Mouse (Mus musculus): ENCODE data around the gene Apobec4.
"Not testable (repeated sequence)": the region's sequence is repeated elsewhere in the genome, so short reads cannot be mapped to it uniquely, and the experiment has no call there.

Gene Apobec4

DNA sequence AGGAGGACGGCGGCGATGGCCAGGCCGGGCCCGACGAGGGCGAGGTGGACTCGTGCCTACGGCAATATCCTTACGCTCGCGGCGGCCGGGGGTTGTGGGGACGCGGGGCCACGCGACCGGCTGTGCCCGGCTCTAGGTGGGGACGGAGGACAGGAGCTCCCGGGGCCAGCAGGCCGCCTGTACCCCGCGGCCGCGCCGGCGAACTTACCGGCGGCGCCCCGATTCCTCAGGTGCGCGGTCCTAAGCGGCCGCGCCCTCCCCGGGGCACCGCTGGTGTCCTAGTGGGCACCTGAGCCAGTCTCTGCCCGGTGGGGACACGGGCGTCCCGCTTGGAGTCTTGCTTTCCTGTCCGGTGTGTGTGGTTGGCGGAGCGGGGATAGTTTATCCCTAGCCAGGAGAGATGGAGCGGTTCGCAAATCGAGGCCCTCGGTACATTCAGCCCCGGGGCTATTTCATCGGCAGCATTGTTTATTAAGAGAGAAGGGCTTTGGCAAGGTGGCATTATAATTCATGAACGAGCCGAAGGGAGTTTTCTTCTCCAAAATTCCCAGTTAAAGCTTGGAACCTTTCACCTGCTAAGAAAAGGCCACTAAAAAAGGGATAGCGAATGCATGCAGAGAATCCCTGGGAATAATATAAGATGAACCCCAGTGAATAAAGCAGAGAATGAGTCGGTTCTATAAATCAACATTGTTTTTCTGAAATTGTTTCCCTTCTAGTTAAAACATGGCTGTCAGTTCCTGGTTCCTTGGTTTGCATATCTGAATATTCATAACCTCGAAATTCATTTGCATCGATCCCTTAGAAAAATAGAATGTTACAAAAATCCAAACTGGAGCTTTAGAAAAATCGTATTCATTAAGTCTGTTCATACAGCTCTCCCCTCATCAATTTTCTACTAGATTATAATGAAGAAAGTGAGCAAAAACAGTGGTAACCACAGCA, 16.7 kb downstream of the Apobec4 start:
- no peak for DNase-seq (ENCODE audit: low spot score)

DNA sequence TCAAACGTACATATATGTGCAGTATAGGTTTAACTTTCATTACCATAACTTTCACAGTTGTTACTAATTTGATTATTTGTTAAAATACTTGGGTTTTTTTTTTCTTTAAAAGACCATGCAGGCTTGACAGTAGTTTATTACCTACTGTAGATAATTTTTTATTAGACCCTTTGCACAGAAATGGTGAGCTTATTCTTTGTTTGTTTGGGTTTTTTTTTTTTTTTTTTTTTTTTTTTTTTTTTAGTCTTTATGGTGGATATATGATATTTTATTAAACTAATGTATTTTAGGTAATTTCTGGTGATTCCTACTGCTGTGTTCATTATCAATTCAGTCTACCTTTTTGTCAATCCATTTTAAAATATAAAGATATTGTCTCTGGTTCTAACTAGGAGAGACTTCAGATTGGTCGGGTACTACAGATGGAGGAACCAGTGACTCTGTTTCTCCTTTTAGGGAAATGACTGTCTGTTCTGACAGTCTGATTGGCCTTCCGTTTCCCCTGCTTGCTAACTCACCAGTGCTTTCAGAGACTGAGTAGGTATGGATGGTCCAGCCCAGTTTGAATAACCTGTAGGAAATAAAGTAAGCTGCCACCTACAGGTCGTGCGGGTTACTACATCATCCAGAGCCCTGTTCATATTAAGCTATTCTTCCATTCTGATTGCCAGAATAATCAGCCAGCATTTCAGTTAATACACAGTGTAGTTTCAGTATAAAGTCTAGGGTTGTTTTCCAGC, 17.6 kb downstream of the Apobec4 start:
- DNase-seq (ENCODE audit: low spot score): peak; percentile 91

DNA sequence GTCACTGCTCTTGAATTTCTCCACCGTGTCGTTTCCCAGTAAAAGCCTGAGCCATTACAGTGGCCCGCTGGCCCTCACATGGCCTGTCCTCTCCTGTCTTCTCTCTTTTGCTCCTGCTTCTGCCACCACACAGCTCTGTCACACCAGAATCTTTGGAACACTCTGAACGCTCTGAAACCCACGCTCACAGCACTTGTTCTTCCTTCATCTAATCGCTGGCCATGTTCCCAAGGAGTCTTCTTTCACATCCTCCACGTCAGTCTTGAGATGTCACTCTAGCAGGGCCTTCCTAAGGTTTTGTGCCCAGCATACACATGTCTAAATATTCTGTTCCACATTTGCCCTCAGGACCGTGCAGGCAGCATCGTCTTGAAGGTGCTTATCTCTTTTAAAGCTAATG, 20.7 kb downstream of the Apobec4 start:
- DNase-seq (ENCODE audit: low spot score): no peak

DNA sequence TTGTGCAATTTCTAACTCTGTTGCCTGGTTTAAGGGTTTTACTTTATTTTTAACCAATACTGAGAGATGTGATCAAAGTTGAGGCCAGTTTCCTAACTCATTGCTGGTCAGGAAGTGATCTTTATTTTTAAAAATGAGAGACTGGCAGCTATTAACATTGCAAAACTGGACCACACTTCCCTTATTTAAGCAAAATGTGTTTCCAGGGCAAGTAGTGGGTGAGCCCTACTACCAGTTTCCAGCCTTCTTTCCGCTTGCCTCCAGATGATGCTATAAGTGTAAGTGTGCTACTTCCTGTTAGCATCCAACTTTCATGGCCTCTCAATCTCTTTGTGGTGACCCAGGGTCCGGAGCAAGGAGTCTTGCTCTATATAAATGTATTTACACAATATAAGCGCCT, 24.2 kb downstream of the Apobec4 start:
- not testable (repeated sequence) for DNase-seq (ENCODE audit: low spot score)

DNA sequence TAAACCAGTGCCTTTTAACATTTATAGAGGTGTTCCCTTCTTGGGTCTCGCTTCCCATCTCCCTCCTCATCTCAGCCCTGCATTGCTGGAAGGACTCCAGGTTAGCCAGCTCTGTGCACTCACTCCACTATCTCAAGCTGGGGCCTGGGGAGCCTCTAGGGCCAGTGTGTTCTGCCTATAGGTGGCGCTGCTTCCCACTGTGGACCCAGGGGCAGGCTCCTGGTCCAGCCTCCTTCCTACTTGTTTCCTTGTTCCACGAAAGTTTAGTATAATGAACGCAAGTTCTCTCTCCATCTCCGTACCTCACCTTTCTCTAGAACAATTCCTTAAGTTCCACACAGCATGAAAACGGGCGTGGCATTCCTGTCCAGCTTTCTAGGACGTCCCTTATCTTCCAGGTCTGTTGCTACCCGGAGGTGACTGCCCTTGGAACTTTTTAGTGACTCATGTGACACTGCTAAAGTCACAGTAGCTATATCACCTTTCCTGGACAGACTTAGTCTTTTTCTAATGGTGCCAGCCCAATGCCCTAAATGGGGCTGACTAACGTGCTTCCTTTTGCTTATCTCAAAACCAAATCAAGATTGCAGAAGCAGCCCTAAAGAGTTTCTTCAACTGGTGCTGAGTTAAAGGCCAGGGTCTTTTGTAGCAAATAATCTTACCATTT, 28.9 kb downstream of the Apobec4 start:
- DNase-seq (ENCODE audit: low spot score): peak; percentile 41

DNA sequence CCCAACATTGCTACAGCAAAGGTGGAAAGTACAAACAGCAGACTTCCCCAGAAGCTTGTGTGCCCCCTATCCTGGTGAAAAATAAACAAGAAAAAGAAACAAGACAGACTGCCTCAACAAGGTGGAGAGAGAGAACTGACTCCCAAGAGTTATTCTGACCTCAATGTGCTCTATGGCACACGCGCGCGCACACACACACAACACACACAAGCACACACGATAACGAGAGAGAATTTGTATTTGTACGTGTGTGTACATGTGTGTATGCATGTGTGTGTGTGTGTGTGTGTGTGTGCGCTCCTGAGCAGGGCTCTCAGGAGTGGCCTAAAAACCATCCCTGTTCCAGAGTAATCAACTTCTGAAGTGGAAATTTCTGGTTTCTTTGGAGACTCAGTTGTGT, 34.3 kb downstream of the Apobec4 start:
- DNase-seq (ENCODE audit: low spot score): no peak

DNA sequence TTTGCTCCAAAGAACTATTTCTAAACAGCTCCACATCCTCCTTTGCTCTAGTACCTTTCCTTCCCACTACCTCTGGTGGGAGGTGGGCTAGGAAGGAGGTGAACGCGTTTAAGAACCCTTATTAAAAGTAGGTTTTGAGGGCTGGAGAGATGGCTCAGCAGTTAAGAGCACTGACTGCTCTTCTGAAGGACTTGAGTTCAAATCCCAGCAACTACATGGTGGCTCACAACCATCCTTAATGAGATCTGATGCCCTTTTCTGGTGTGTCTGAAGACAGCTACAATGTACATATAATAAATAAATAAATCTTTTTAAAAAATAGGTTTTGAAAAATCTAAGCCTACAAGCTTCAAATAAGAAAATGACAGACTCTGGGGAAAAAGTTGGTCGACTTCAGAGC, 35.1 kb downstream of the Apobec4 start:
- not testable (repeated sequence) for DNase-seq (ENCODE audit: low spot score)

DNA sequence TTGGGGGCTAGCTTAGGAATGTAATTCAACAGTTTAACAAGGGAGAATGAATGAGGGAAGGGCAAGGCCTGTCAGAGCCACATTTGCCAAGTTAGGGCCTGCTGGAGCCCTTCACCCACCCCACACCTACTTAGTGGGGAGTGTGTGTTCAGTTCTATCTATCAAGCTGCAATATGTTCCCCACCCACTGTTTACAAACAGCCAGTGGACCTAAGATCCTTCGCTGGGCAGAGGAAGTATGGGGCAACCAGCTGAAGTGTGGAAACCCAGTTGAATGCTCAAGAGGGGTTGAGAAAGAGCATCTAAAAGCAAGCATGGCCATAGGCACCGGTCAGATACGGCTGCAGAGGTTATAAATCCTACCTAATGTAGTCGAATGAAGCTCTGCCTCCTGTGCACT, 36.6 kb downstream of the Apobec4 start:
- no peak for DNase-seq (ENCODE audit: low spot score)

DNA sequence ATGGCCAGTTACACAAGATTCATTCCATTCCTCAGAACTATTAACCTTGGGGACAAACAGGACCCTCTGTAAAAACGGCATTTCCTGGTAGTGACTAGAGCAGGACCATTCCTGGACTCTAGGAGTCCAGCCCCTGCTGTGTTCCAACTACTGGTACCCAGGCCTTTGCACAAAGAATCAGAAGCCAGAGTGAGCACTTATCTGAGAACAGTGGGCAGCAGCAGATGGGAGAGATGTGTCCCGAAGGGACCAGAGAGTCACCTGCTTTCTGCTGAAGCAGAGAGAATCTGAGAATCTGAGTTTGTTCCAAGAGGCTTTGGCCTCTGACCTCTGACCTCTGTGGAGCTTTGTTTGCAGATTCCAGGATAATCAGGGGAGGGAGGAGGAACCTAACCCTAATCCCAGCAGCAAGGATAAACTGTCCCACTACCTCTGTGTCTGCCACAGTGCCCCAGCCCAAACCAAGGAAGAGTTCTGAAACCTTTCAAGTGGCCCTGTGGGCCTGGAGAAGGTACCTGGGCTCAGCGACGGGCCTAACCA, 37.8 kb downstream of the Apobec4 start:
- no peak for DNase-seq (ENCODE audit: low spot score)

DNA sequence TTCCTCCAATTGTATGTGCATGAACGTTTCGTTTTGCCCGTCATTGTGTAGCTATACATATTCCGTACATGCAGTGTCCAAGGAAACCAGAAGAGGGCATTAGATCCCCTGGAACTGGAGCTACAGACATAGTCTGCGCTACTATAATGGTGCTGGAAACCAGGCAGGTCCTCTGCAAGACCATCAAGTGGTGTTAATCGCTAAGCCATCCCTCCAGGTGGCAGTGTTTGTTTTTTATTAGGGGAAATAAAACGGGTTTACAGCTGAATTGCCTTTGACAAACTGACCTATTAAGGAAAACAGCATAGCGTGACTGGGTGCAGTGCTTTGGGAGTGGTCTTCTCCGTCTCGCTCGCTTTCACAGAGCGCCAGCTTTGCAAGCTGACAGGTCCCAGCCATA, 39.9 kb downstream of the Apobec4 start:
- DNase-seq (ENCODE audit: low spot score): no peak

DNA sequence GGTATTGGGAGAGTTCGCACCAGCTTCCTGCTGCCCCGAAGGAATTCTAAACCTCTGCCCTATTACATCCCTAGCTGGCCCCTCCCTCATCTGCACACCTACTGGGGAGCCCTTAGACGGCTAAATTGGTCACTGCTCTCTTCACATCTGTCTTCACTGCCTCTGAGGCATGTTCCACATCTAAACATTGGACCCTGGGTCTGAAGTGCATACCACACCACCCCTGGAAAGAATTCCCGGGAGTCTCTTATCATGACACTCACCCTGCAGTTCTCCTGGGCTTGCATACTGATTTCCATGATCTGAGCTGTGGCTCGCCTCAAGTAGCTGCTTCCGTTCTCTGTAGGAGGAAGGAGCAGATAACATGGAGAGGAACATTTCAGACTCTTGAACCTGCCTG, 40.5 kb downstream of the Apobec4 start:
- no peak for DNase-seq (ENCODE audit: low spot score)

DNA sequence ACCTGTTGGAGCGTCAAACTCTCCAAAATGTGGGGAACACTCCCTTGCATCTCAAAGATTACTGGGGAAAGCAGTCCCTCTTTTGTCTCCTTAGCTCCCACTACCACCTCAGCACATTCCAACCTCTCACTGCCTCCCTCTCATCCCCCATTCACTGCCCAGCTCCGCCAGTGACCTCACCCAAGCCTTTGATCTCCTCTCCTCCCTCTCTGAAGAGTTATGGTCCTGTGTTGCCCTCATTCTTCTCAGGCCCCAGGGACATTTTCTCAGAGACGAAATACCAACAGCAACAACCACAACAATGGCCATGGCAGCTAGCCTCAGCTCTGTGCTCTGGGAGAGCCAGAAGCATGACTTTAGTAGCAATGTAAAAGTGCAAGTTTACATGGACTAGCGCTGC, 40.9 kb downstream of the Apobec4 start:
- no peak for DNase-seq (ENCODE audit: low spot score)

DNA sequence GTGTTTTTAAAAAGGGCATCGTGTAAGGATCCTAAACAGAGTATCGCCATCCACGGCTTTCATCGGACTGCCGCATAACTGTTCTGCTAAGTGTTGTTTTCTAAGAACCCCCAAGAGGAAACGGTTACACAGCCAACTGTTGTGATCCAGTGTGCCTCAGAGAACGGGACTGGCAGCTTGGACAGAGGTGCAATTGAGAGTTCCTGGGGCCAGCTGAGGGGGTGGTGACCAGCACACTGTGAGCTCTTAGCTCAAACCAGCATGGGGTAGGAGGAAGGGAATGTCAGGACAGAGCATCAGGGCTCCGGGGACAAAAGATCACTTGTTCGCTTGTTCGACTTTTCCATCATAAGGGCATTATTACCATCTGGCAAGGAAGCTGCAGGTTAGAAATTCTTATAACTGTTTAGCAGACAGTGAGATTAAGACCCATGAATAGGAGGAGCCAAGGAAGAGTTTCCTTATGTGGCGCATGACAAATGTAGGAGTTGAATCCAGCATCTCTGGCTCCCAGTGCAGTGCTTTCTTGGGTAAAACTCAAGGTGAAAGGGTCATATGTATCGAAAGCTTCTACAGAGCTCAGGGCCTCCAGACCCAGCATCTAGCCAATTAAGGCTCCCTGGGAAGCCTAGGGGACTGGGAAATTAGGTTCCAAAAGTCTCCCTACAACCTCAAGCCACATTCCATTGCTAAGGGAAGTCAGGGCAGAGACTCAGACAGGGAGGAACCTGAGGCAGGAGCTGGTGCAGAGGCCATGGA, 42.6 kb downstream of the Apobec4 start:
- no peak for DNase-seq (ENCODE audit: low spot score)

DNA sequence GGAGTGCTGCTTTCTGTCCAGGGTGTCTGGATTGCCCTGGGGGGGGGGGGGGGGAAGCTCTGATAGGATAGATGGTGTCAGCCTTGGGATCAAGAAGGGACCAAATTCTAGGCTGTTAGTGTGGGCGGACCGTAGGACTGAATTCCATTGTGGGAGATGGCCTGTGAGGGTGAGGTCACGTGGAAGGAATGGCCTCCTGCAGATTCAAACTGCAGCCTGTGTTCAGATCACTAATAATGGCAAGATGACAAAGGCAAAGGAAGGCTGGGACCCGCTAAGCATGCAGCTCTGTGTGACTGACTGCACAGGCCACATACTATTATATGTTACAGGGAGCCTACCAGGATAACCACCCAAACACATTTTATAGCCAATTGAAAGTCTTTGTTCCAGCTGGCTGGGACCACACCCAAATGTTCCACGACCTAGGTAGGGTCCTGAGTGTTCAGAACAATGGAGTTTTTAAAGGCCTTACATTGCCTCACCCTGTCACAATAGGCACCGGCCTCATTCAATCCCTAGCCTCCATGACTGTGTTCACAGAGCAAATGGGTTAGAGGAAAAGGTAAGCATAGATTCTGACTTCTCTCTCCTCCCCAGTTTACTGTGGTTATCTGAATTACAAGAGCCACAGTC, 43.3 kb downstream of the Apobec4 start:
- DNase-seq (ENCODE audit: low spot score): no peak

DNA sequence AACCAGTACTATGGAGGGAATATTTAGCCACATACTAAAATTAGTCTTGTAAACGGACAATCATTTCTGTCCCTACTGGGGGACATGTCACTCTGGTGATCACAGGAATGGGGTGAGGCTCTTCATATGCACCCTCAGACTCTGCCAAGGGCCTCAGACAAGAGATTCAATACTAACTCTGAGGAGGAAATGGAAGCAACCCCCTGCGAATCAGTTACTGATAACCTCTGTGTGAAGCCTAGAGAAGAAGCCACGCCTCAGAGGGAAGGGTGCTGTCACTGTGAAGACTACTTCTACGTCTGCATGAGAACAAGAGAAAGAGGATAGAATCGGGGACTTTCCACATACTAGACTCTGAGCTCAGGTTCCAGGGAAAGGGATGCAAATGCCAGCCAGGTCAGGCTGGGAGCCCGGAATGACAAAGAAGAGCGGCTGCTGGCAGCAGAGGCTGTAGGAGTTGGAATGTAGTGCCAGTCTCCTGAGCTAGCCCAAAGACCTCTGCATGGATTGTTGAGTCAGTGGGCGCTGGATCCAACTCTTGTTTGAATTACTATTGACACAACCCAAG, 45.4 kb downstream of the Apobec4 start:
- DNase-seq (ENCODE audit: low spot score): no peak

DNA sequence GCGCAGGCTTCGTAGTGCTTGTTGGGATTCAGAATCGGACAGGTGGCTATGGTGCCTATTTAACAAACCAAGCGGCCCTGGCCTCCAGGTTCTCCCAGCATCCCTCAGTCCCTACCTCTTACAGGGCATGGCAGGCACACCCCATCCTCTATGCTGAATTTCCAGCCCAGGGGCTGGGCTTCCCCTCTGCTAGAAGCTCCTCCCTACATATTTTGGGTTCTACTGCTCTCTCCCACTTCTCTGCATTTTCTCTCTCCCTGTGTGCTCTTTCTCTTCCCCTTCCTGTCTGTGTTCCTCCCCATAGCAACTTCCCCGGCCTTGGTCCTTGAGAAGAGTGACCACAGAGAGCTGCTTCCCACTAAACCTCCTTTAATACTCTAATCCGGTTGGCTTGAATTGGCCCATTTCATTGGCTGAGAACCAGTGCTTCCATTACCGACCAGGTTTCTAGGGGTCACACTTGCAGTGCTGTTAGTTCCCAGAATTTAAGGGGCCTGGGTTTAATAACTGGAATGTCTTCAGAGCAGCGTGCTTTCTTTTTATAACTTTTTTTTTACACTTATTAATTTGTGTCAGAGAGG, 46.4 kb downstream of the Apobec4 start:
- DNase-seq (ENCODE audit: low spot score): no peak

DNA sequence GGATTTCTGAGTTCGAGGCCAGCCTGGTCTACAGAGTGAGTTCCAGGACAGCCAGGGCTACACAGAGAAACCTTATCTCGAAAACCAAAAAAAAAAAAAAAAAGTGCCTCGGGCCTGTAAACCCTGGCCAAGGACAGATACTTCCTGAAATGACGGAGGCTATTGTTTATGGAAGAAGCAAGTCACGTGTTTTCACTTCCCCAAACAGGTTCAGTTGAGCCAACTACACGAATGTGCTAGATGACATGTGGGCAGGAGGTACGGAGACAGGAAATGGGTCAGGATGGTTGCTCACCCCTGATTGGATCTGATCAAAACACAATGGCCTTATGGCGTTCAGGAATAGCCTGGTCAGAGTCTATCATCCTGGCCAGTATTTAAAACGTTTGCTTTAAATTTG, 47.8 kb downstream of the Apobec4 start:
- no peak for DNase-seq (ENCODE audit: low spot score)

DNA sequence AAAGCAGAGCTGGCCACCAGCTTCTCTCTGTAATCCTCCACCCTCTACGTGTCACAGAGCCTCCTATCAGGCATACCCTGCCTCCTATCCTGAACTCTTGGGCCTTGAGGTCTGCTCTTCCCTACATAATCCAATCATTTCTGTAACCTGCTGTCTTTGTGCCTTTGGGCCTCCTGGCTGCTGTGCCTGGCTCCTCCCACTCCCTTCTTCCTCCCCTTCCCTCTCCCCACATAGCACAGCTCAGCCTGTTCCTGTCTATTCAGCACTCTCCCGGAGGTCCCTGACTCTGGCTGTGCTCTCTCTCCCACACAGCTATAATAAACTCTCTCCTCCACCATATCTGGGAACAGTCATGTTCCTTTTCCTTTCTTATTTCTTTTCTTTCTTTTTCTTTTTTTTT, 49.5 kb downstream of the Apobec4 start, which contains the start of gene Ncf2:
Ncf2 (plus strand) TSS at position 298 of the 400 bp plus-strand sequence.
- DNase-seq (ENCODE audit: low spot score): no peak

DNA sequence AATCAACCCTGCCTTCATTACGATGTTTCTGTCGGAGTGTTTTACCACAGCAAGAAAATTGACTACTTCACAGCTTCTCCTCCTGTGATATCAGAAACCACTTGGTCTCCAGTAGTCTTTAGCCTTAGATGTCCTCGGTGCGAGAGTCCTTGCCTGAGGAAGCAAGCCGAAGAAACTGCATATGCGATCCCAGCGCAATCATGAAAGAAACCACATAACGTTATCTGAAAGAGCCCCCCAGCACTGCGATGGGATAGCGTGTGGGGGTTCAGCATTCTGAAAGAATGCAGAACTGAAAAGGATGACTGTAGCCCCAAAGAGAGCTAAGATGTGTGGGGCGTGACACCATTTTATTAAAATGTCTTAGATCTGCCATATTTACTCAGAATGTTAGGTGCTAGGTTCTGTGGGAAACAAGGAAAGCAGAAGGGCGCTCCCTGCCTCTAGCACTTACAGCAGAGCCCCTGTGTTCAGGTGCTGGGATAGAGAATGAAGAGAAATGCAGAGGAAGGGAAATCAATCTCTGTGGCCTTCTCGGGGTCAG, 50.4 kb downstream of the Apobec4 start:
- no peak for DNase-seq (ENCODE audit: low spot score)

DNA sequence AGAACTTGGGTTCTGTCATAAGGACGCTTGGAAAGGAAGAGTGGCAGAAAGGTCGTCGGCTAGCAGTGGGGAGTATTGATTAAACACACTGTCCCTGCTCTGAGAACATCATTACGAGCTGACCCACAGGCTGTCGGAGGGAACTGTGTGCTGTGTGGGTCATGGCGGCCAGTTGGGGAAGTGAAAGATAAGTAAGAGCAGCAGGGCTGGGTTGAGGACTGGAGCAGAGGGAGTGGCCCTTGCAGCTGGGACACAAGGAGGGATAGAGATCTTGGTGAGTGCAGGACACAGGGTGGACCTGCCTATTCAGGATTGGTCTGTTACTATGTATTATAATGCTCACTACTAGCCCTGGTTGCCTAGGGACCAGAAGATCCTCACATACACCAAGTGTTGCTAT, 54.6 kb downstream of the Apobec4 start:
- no peak for DNase-seq (ENCODE audit: low spot score)
